Mouse (Mus musculus) urinary bladder, postnatal 10 days (tissue): Measurements from ENCODE around the gene Xlr5a.
"Not testable (repeated sequence)": the region's sequence is repeated elsewhere in the genome, so short reads cannot be mapped to it uniquely, and the experiment has no call there.

Experiments
- DNase-seq: peaks from one replicate; pipeline ENCODE4 v3.0.0; 2022; ENCODE audit warnings: low spot score

Gene Xlr5a

GRCm38 (mm10) chrX:73292876-73293275, at the start of gene Xlr5a, which contains the start of gene Xlr5c:
Gene Xlr5a, minus strand, starts transcription at chrX:73292976.
Gene Xlr5c, minus strand, starts transcription at chrX:73292976.
- DNase-seq: not testable (repeated sequence)

GRCm38 (mm10) chrX:73342483-73342895, 49.7 kb upstream of the Xlr5a start, which contains the start of gene Zfp275:
Gene Zfp275, plus strand, starts transcription at chrX:73342621.
- DNase-seq: peak; percentile 27

- DNase-seq: no peak
Measured at GRCm38 (mm10) chrX:73342068-73342467, 49.3 kb upstream of the Xlr5a start.

- no peak for DNase-seq
Measured at GRCm38 (mm10) chrX:73341473-73341872, 48.7 kb upstream of the Xlr5a start.

- DNase-seq: no peak
Measured at GRCm38 (mm10) chrX:73336740-73337139, 44.0 kb upstream of the Xlr5a start, which contains the start of gene Gm45015. Gene Gm45015, minus strand, starts transcription at chrX:73336840.

- no peak for DNase-seq
Measured at GRCm38 (mm10) chrX:73333548-73333947, 40.8 kb upstream of the Xlr5a start.

GRCm38 (mm10) chrX:73327215-73327614, 34.4 kb upstream of the Xlr5a start:
- DNase-seq: no peak

- DNase-seq: no peak
Measured at GRCm38 (mm10) chrX:73321029-73321428, 28.3 kb upstream of the Xlr5a start.

GRCm38 (mm10) chrX:73312522-73312921, 19.7 kb upstream of the Xlr5a start:
- DNase-seq: no peak

- DNase-seq: not testable (repeated sequence)
Measured at GRCm38 (mm10) chrX:73295745-73296144, 3.0 kb upstream of the Xlr5a start.

GRCm38 (mm10) chrX:73265270-73265669, 27.5 kb downstream of the Xlr5a start, which contains the start of gene Xlr3c:
Gene Xlr3c, minus strand, starts transcription at chrX:73265390.
- DNase-seq: not testable (repeated sequence)

GRCm38 (mm10) chrX:73262428-73262827, 30.3 kb downstream of the Xlr5a start:
- not testable (repeated sequence) for DNase-seq

- not testable (repeated sequence) for DNase-seq
Measured at GRCm38 (mm10) chrX:73242821-73243325, 49.9 kb downstream of the Xlr5a start, which contains the start of gene Xlr4c. Gene Xlr4c, minus strand, starts transcription at chrX:73243130.

GRCm38 (mm10) chrX:73229288-73229687, 63.5 kb downstream of the Xlr5a start:
- DNase-seq: no peak

- DNase-seq: peak; percentile 9
Measured at GRCm38 (mm10) chrX:73228606-73229214, 64.1 kb downstream of the Xlr5a start.

- DNase-seq: peak; percentile 18
Measured at GRCm38 (mm10) chrX:73227914-73228605, 64.7 kb downstream of the Xlr5a start, which contains the start of gene F8a. Gene F8a, plus strand, starts transcription at chrX:73228291.

- no peak for DNase-seq
Measured at GRCm38 (mm10) chrX:73225365-73225764, 67.4 kb downstream of the Xlr5a start.

- DNase-seq: not testable (repeated sequence)
Measured at GRCm38 (mm10) chrX:73213819-73214564, 78.8 kb downstream of the Xlr5a start, which contains the start of gene Xlr4b. Gene Xlr4b, plus strand, starts transcription at chrX:73214333.

- DNase-seq: not testable (repeated sequence)
Measured at GRCm38 (mm10) chrX:73191934-73192333, 100.8 kb downstream of the Xlr5a start, which contains the start of gene Xlr3b. Gene Xlr3b, plus strand, starts transcription at chrX:73192207.

- DNase-seq: not testable (repeated sequence)
Measured at GRCm38 (mm10) chrX:73176889-73177288, 115.9 kb downstream of the Xlr5a start, which contains the start of gene Spin2d. Gene Spin2d, minus strand, starts transcription at chrX:73176989.

GRCm38 (mm10) chrX:73149350-73149749, 143.4 kb downstream of the Xlr5a start, which contains the start of gene DXBay18:
Gene DXBay18, minus strand, starts transcription at chrX:73149450.
- DNase-seq: not testable (repeated sequence)

GRCm38 (mm10) chrX:73148496-73148895, 144.3 kb downstream of the Xlr5a start, which contains the start of gene Xlr5b:
Gene Xlr5b, plus strand, starts transcription at chrX:73148796.
- DNase-seq: not testable (repeated sequence)
